Mouse (Mus musculus): ENCODE data around the gene Klra3.
"Not testable (repeated sequence)": the region's sequence is repeated elsewhere in the genome, so short reads cannot be mapped to it uniquely, and the experiment has no call there.

Gene Klra3

GRCm38 (mm10) chr6:130337411-130337810 lies at the start of gene Klra3:
Gene Klra3, minus strand, starts transcription at chr6:130337574.
- no peak for TF ChIP-seq GATA4 (IDR thresholded peaks at IDR 0.05; ENCODE audit: insufficient replicate concordance, low read length)

GRCm38 (mm10) chr6:130386750-130387149 lies 49.4 kb upstream of the Klra3 start, which contains the start of gene Klra1:
Gene Klra1, minus strand, starts transcription at chr6:130386874.
- no peak for TF ChIP-seq GATA4 (IDR thresholded peaks at IDR 0.05; ENCODE audit: insufficient replicate concordance, low read length)

- TF ChIP-seq GATA4 (IDR thresholded peaks at IDR 0.05; ENCODE audit: insufficient replicate concordance, low read length), result no peak
Measured at GRCm38 (mm10) chr6:130385803-130386202, 48.4 kb upstream of the Klra3 start.

- no peak for TF ChIP-seq GATA4 (IDR thresholded peaks at IDR 0.05; ENCODE audit: insufficient replicate concordance, low read length)
Measured at GRCm38 (mm10) chr6:130382375-130382774, 45.0 kb upstream of the Klra3 start.

- no peak for TF ChIP-seq GATA4 (IDR thresholded peaks at IDR 0.05; ENCODE audit: insufficient replicate concordance, low read length)
Measured at GRCm38 (mm10) chr6:130287984-130288649, 49.3 kb downstream of the Klra3 start.

- TF ChIP-seq GATA4 (IDR thresholded peaks at IDR 0.05; ENCODE audit: insufficient replicate concordance, low read length), result not testable (repeated sequence)
Measured at GRCm38 (mm10) chr6:130281828-130282227, 55.5 kb downstream of the Klra3 start, which contains the start of gene Klra10. Gene Klra10, minus strand, starts transcription at chr6:130281928.
